Mouse (Mus musculus): ENCODE results near the gene Lmx1a.

The Lmx1a gene

GRCm38 (mm10) chr1:167689232-167689261 is at the start of gene Lmx1a:
TSS of gene Lmx1a (plus strand) at chr1:167689237.
- in situ Hi-C loops (cut with MboI, MseI) = no loop called here

- in situ Hi-C loops (cut with MboI, MseI) = loop anchor here (5.0 to 25.0 kb wide), 2 partner anchors 228 to 433 kb away; no protein-coding TSS in a partner anchor
Measured at GRCm38 (mm10) chr1:167644866-167645537, 44.0 kb upstream of the Lmx1a start.

- in situ Hi-C loops (cut with MboI, MseI) = loop anchor here (25.0 kb wide), 1 partner anchor 436 kb away; no protein-coding TSS in a partner anchor
Measured at GRCm38 (mm10) chr1:167648670-167649069, 40.4 kb upstream of the Lmx1a start.

- in situ Hi-C loops (cut with MboI, MseI) = loop anchor here (25.0 kb wide), 1 partner anchor 437 kb away; no protein-coding TSS in a partner anchor
Measured at GRCm38 (mm10) chr1:167649122-167649633, 39.9 kb upstream of the Lmx1a start.

GRCm38 (mm10) chr1:167652336-167652735 is 36.7 kb upstream of the Lmx1a start:
- in situ Hi-C loops (cut with MboI, MseI) = no loop called here

- in situ Hi-C loops (cut with MboI, MseI) = no loop called here
Measured at GRCm38 (mm10) chr1:167659065-167659464, 30.0 kb upstream of the Lmx1a start.

- in situ Hi-C loops (cut with MboI, MseI) = no loop called here
Measured at GRCm38 (mm10) chr1:167660521-167661101, 28.4 kb upstream of the Lmx1a start.

GRCm38 (mm10) chr1:167661123-167661522 is 27.9 kb upstream of the Lmx1a start:
- in situ Hi-C loops (cut with MboI, MseI) = no loop called here

GRCm38 (mm10) chr1:167663136-167663535 is 25.9 kb upstream of the Lmx1a start:
- in situ Hi-C loops (cut with MboI, MseI) = no loop called here

- in situ Hi-C loops (cut with MboI, MseI) = no loop called here
Measured at GRCm38 (mm10) chr1:167669796-167670195, 19.2 kb upstream of the Lmx1a start.

- in situ Hi-C loops (cut with MboI, MseI) = no loop called here
Measured at GRCm38 (mm10) chr1:167672433-167672987, 16.5 kb upstream of the Lmx1a start.

- in situ Hi-C loops (cut with MboI, MseI) = no loop called here
Measured at GRCm38 (mm10) chr1:167679061-167679460, 10.0 kb upstream of the Lmx1a start.

GRCm38 (mm10) chr1:167688001-167688346 is 1.1 kb upstream of the Lmx1a start:
- in situ Hi-C loops (cut with MboI, MseI) = no loop called here

GRCm38 (mm10) chr1:167688347-167689231 is 448 bp upstream of the Lmx1a start:
- in situ Hi-C loops (cut with MboI, MseI) = no loop called here

GRCm38 (mm10) chr1:167689262-167690137 is 463 bp downstream of the Lmx1a start:
- in situ Hi-C loops (cut with MboI, MseI) = no loop called here

- in situ Hi-C loops (cut with MboI, MseI) = no loop called here
Measured at GRCm38 (mm10) chr1:167690138-167690710, 1.2 kb downstream of the Lmx1a start.

GRCm38 (mm10) chr1:167690716-167691550 is 1.9 kb downstream of the Lmx1a start:
- in situ Hi-C loops (cut with MboI, MseI) = no loop called here

GRCm38 (mm10) chr1:167691911-167692682 is 3.1 kb downstream of the Lmx1a start:
- in situ Hi-C loops (cut with MboI, MseI) = no loop called here

- in situ Hi-C loops (cut with MboI, MseI) = no loop called here
Measured at GRCm38 (mm10) chr1:167692683-167693045, 3.6 kb downstream of the Lmx1a start.

All from T-helper 1 cell (primary cell).